Mouse (Mus musculus): ENCODE measurements at regions not wholly inside any gene's neighbourhood (a gene's known extent, or its start where the extent isn't known, plus 50 kb on each side); places are given as distances from the start of the nearest gene placed in this dataset.

DNA sequence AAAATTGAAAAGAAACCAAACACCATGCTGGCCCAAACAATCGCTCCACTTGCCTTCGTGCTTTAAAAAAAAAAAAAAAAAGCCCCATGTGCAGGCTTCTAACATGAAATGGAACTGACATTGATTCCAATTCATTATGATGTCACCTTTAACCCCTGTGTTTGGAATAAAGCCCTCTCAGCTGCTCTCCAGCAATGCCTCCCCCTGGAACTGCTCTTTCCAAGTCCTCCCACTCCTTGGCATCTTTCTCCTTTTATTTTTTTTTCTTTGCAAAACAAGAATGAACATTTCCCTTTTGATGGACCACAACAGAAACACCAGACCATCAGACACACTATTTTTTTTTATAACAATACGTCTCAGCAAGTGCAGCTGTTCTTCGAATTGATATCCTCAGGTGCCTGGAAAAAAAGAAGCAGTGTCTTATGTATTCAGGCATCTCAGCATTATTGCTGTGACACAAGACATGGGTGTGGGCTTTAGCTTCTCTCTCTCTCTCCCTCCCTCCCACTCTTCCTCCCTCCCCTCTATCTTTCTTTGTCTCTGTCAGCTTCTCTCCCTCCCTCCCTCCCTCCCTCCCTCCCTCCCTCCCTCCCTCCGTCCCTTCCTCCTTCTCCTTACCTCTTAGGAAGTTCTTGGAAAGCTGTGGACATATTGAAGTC lies 152.3 kb upstream of the Pitrm1 start:
- DNase-seq (ENCODE audit: low read depth), result no peak

DNA sequence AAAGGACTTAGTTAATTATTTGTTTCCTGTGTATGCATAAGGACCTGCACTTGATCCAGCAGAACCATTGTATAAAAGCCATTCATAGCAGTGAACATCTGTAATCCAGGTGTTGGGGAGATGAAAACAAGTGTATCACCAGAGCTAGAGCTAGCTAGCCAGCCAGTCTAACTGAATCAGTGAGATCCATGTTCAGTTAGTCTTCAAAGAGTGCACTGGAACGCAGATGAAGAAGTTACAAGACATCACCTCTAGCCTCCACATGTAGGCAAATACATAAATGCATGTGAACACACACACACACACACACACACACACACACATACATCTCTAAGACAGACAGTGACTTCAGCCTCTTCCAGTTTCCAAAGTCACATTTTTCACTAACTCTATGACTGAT lies 150.3 kb upstream of the Pitrm1 start:
- DNase-seq (ENCODE audit: low read depth), result no peak

DNA sequence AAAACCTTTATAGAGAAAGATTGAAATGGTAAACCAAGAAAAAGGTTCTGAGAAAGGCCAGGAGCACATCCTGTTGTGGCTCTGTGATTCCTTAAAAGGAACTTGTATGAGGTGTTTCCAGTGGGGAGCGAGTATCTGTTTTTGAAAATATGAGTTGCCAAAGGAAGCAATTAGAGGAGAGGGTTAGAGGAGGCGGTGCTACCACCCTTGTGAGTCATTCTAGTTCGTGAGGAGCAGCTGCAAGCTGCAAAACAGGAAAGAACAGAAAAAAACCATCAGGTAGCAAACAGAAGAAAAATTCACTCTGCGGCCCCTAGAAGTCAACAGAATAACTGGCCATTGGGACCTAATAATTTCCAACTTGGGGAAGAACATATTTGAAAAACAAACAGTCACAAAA lies 116.1 kb upstream of the Pitrm1 start:
- no peak for DNase-seq (ENCODE audit: low read depth)

GRCm38 (mm10) chr13:6446976-6447375 lies 101.0 kb upstream of the Pitrm1 start:
- no peak for DNase-seq (ENCODE audit: low read depth)

- no peak for DNase-seq (ENCODE audit: low read depth)
Measured at GRCm38 (mm10) chr13:6461363-6461762, 86.6 kb upstream of the Pitrm1 start.

- no peak for DNase-seq (ENCODE audit: low read depth)
Measured at GRCm38 (mm10) chr13:6465911-6466419, 82.0 kb upstream of the Pitrm1 start.

GRCm38 (mm10) chr13:6469446-6470227 lies 78.3 kb upstream of the Pitrm1 start:
- no peak for DNase-seq (ENCODE audit: low read depth)

- DNase-seq (ENCODE audit: low read depth), result no peak
Measured at GRCm38 (mm10) chr13:6470286-6471103, 77.5 kb upstream of the Pitrm1 start.

- DNase-seq (ENCODE audit: low read depth), result no peak
Measured at GRCm38 (mm10) chr13:6471643-6472042, 76.3 kb upstream of the Pitrm1 start.

DNA sequence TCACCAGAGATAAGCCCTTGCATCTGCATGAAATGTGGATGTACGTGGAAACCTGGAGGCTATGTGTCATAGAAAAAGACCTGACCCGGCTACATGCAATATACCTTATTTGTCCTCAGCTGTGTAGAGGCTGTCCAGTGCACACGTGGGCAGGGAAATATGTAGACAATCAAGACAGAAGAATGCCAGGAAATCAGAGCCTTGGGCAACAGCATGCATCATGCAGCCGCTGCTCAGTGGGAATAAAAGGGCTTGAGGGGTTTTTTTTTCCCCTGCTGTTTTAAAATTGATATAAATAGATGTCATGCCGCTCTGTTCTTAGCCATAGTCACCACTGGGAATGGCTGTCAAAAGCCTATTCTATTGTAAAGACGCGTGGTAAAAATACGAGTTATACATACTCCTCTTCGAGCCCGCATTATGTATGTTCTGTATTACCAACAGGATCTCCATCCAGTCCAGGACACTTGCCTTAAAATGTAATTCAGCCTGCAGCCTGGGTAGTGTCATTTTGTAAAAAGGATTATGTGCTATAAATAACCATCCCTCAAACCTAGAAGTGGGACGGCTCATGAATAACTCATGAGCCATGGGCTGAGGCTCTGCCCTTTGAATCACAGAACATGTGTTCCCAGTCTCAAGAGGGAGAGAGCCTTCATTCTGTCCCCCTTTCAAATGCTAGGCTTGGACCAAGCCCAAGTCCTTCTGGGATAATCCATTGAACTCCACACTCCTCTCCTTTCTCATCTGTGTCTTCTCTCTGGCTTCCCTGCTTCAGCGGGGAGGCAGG lies 74.4 kb upstream of the Pitrm1 start:
- no peak for DNase-seq (ENCODE audit: low read depth)

GRCm38 (mm10) chr13:6479667-6480066 lies 68.3 kb upstream of the Pitrm1 start:
- DNase-seq (ENCODE audit: low read depth), result no peak

- DNase-seq (ENCODE audit: low read depth), result no peak
Measured at GRCm38 (mm10) chr13:6484418-6484817, 63.5 kb upstream of the Pitrm1 start.

DNA sequence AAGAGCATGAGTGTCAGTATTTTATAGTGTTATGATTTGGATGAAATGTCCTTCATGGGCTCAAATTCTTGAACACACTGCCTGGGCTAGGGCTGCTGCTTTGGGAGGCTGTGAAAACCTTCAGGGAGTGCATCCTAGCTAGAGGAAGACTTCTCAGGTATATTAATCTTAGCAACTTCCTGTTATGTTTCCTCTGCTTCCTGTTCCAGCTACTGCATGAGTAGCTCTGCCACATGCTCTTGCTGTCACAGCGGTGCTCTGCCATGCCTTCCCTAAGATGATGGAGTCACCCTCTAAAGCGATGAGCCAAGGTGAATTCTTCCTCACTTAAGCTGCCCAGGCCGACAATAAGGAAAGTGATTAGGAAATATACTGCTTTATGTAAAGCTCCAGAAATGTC lies 60.1 kb upstream of the Pitrm1 start:
- DNase-seq (ENCODE audit: low read depth), result no peak

DNA sequence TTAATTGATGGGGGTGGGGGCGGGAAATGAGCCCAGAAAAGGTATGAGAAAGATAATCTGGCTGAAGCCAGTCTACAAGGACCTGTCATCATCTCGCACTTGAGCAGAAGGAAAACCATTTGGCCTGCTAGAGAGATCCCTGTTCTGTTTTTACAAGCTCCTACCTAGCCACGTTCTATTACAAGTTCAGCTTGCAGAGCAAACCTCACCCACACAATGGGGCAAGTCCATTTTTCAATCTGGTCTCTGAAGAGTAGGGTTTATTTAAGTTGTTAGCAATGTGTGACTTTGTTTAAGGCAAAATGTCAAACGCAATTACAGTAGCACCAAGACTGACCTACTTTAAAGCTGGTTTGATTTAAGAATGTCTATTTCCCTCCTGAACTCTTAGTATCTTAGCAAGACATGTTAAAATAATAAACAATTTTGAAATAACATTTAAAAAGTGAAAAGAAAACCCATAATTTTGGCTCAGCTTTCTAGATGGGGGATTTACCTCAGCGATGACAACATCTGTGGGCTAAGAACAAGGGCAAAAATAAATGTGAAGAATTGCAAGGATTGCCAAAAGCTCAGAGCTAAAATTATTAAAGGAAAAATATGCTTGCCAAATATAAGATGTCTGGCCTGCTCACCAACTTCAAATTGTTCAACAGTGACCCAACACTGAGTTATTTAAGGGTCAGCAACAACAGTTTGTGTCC lies 54.9 kb upstream of the Pitrm1 start:
- DNase-seq (ENCODE audit: low read depth), result no peak
